Mouse (Mus musculus): ENCODE data around the gene Gm37240. TPM values are rescaled to one million over a fixed set of nuclear protein-coding genes. Genes with fewer than 3 reads are reported as not detected.

The Gm37240 gene
- total RNA-seq, 1 experiment from 2014 or later, result 4.2 TPM

GRCm38 (mm10) chr3:84944933-84945332 is 942.4 kb downstream of the Gm37240 start:
- DNase-seq, result no peak

GRCm38 (mm10) chr3:84937360-84938355 is 949.7 kb downstream of the Gm37240 start:
- no peak for DNase-seq

- DNase-seq, result no peak
These were observed 950.4 kb downstream of the Gm37240 start for GRCm38 (mm10) chr3:84936956-84937355.

- no peak for DNase-seq
These were observed 951.1 kb downstream of the Gm37240 start for GRCm38 (mm10) chr3:84936252-84936651.

- peak; percentile 27 for DNase-seq
These were observed 951.6 kb downstream of the Gm37240 start for GRCm38 (mm10) chr3:84935729-84936128.

GRCm38 (mm10) chr3:84930683-84931082 is 956.6 kb downstream of the Gm37240 start:
- no peak for DNase-seq

- no peak for DNase-seq
These were observed 958.1 kb downstream of the Gm37240 start for GRCm38 (mm10) chr3:84929171-84929570.

- no peak for DNase-seq
These were observed 959.4 kb downstream of the Gm37240 start for GRCm38 (mm10) chr3:84927901-84928300.

- DNase-seq, result peak; percentile 22
These were observed 960.0 kb downstream of the Gm37240 start for GRCm38 (mm10) chr3:84927168-84927794.

- DNase-seq, result no peak
These were observed 961.2 kb downstream of the Gm37240 start for GRCm38 (mm10) chr3:84926140-84926539.

- DNase-seq, result no peak
These were observed 962.1 kb downstream of the Gm37240 start for GRCm38 (mm10) chr3:84925229-84925628.

GRCm38 (mm10) chr3:84923670-84924069 is 963.6 kb downstream of the Gm37240 start:
- DNase-seq, result no peak

GRCm38 (mm10) chr3:84923256-84923655 is 964.1 kb downstream of the Gm37240 start:
- DNase-seq, result no peak

GRCm38 (mm10) chr3:84921704-84922420 is 965.5 kb downstream of the Gm37240 start:
- peak; percentile 36 for DNase-seq

- no peak for DNase-seq
These were observed 969.2 kb downstream of the Gm37240 start for GRCm38 (mm10) chr3:84917903-84918679.

GRCm38 (mm10) chr3:84914284-84914683 is 973.0 kb downstream of the Gm37240 start:
- DNase-seq, result no peak

GRCm38 (mm10) chr3:84906528-84906927 is 980.8 kb downstream of the Gm37240 start:
- DNase-seq, result peak; percentile 37

- DNase-seq, result no peak
These were observed 989.4 kb downstream of the Gm37240 start for GRCm38 (mm10) chr3:84897952-84898351.

- peak; percentile 25 for DNase-seq
These were observed 996.3 kb downstream of the Gm37240 start for GRCm38 (mm10) chr3:84890983-84891382.

GRCm38 (mm10) chr3:84889648-84890047 is 997.7 kb downstream of the Gm37240 start:
- peak; percentile 20 for DNase-seq

GRCm38 (mm10) chr3:84883817-84884483 is 1003.4 kb downstream of the Gm37240 start:
- no peak for DNase-seq

Measured in adrenal gland, postnatal 14 days (tissue).